Mouse (Mus musculus): ENCODE data around the gene Kcnq1.

DNA sequence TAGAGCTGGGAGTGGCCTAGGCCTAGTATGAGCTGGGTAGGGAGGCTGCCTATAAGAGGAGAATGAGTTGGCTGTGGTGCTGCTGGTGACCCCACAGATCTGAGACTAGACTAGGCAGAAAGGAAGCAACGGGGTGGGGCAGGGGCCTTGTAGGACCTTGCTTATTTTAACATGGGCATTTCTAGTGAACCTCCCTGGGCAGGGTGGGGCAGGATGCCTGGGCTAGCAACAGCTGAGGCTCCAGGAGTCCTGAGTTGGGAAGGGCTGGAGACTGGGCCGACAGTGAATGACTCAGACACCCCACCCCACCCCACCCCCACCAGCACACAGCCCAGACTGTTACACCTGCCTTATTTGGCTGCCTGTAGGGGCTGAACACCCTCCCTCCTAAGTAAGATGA is 43.5 kb upstream of the Kcnq1 start:
- TF ChIP-seq GATA1 (IDR thresholded peaks at IDR 0.05; ENCODE audit: low read length) (no peak), TAL1 (IDR thresholded peaks at IDR 0.05; ENCODE audit: low read length) (no peak)
